Mouse (Mus musculus) neural tube, embryonic 13.5 days (tissue): ENCODE measurements around the gene Tctex1d2. TPM values are rescaled to one million over a fixed set of nuclear protein-coding genes. Genes with fewer than 3 reads are reported as not detected.

ENCODE experiments used
- ATAC-seq: fragments of 200-750 bp; cut with Nextera tagmentation; 2 replicates; pipeline ENCODE4 v1.8.0; 2017; ENCODE audit warnings: low read depth, mild to moderate bottlenecking, moderate TSS enrichment, moderate library complexity
- H3K27ac ChIP-seq: fragments of 300-500 bp; sonication (generic); replicated peaks from 2 replicates; pipeline ENCODE4 v1.5.1; 2015; ENCODE audit warnings: moderate library complexity, mild to moderate bottlenecking, inconsistent platforms
- H3K27me3 ChIP-seq: fragments of 300-500 bp; sonication (generic); 2 replicates; pipeline ENCODE4 v1.6.1; 2015; ENCODE audit warnings: mild to moderate bottlenecking, inconsistent platforms
- H3K36me3 ChIP-seq: fragments of 300-500 bp; sonication (generic); 2 replicates; pipeline ENCODE4 v1.6.1; 2015; ENCODE audit warnings: mild to moderate bottlenecking, inconsistent platforms
- H3K4me1 ChIP-seq: fragments of 300-500 bp; sonication (generic); replicated peaks from 2 replicates; pipeline ENCODE4 v1.6.1; 2015; ENCODE audit warnings: inconsistent platforms
- H3K4me2 ChIP-seq: fragments of 300-500 bp; sonication (generic); 2 replicates; pipeline ENCODE4 v1.6.1; 2015; ENCODE audit warnings: inconsistent platforms, mild to moderate bottlenecking, moderate library complexity
- H3K4me3 ChIP-seq: fragments of 300-500 bp; sonication (generic); 2 replicates; pipeline ENCODE4 v1.5.1; 2015; ENCODE audit warnings: mild to moderate bottlenecking, inconsistent platforms
- H3K9ac ChIP-seq: fragments of 300-500 bp; sonication (generic); 2 replicates; pipeline ENCODE4 v1.6.1; 2015; ENCODE audit warnings: moderate library complexity, mild to moderate bottlenecking, inconsistent platforms
- H3K9me3 ChIP-seq: fragments of 300-500 bp; sonication (generic); 2 replicates; pipeline ENCODE4 v1.6.1; 2016; ENCODE audit warnings: inconsistent platforms
- WGBS: fragments of 180-500 bp; shearing (Covaris S2); methylation state at CpG from one replicate; pipeline ENCODE4 v1.1.7; 2015; 5-methylcytosine and 5-hydroxymethylcytosine counted together
- polyA plus RNA-seq: library from polyadenylated mRNA; unstranded; fragments of >200 nt; fragmentation: Nextera tagmentation; extraction: Ambion mirVana; gene quantifications from 2 replicates; pipeline ENCODE4 v1.2.1, GENCODE M21; 2015

Gene Tctex1d2
- polyA plus RNA-seq, 1 experiment from 2014 or later = 40.3 TPM

GRCm38 (mm10) chr16:32456761-32457160, 37.3 kb downstream of the Tctex1d2 start:
- Histone ChIP-seq H3K9me3 (no peaks in the 10 kb centered on the region), H3K4me3 (no peak overlapping the region), H3K4me2 (no peak overlapping the region), H3K27me3 (no peaks in the 10 kb centered on the region), H3K36me3 (peaks cover 42% of the 10 kb centered on the region), H3K9ac (no peak overlapping the region), H3K27ac (no peak overlapping the region), H3K4me1 (no peaks in the 10 kb centered on the region)
- ATAC-seq = no peak
- 96% methylated on average over 1 of the region's 1 CpGs for WGBS

GRCm38 (mm10) chr16:32457589-32458386, 38.3 kb downstream of the Tctex1d2 start:
- no peak for ATAC-seq
- WGBS = 65% methylated on average over 10 of the region's 10 CpGs
- Histone ChIP-seq H3K36me3 (peaks cover 37% of the 10 kb centered on the region), H3K9me3 (no peaks in the 10 kb centered on the region), H3K4me2 (no peak overlapping the region), H3K4me1 (no peaks in the 10 kb centered on the region), H3K4me3 (no peak overlapping the region), H3K27ac (no peak overlapping the region), H3K9ac (no peak overlapping the region), H3K27me3 (no peaks in the 10 kb centered on the region)

- no peaks in the 10 kb centered on the region for H3K4me1 ChIP-seq
- no peak overlapping the region for H3K4me3 ChIP-seq
- H3K4me2 ChIP-seq = no peak overlapping the region
- 69% methylated on average over 4 of the region's 4 CpGs for WGBS
- no peaks in the 10 kb centered on the region for H3K9me3 ChIP-seq
- H3K36me3 ChIP-seq = peaks cover 42% of the 10 kb centered on the region
- H3K9ac ChIP-seq = no peak overlapping the region
- H3K27me3 ChIP-seq = no peaks in the 10 kb centered on the region
- no peak overlapping the region for H3K27ac ChIP-seq
- no peak for ATAC-seq
These were observed 41.0 kb downstream of the Tctex1d2 start for GRCm38 (mm10) chr16:32460518-32460917.

- no peak for ATAC-seq
- H3K4me2 ChIP-seq = no peak overlapping the region
- H3K9me3 ChIP-seq = no peaks in the 10 kb centered on the region
- H3K9ac ChIP-seq = no peak overlapping the region
- H3K4me3 ChIP-seq = no peak overlapping the region
- no peaks in the 10 kb centered on the region for H3K4me1 ChIP-seq
- no peaks in the 10 kb centered on the region for H3K27me3 ChIP-seq
- H3K27ac ChIP-seq = no peak overlapping the region
- 97% methylated on average over 5 of the region's 5 CpGs for WGBS
- H3K36me3 ChIP-seq = peaks cover 39% of the 10 kb centered on the region
These were observed 42.2 kb downstream of the Tctex1d2 start for GRCm38 (mm10) chr16:32461713-32462112.

DNA sequence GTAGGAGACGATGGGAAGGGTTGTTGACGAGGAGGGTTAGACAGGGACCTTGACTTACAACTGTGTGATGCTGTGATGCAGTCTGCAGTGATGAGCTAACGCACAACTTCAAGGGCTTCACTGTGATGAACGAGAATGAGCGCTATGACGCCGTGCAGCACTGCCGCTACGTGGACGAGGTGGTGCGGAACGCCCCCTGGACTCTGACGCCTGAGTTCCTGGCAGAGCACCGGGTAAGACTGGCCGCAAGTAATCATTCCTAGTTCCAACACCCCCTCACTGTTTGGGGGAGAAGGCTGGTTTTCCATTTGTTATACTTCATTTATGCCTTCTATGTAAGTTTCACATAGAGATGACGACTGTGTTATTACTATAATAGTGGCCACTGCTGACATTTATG, 43.4 kb downstream of the Tctex1d2 start:
- H3K27me3 ChIP-seq = no peaks in the 10 kb centered on the region
- H3K9ac ChIP-seq = no peak overlapping the region
- no peaks in the 10 kb centered on the region for H3K4me1 ChIP-seq
- no peak overlapping the region for H3K4me2 ChIP-seq
- WGBS = 92% methylated on average over 16 of the region's 16 CpGs
- no peaks in the 10 kb centered on the region for H3K9me3 ChIP-seq
- no peak overlapping the region for H3K4me3 ChIP-seq
- H3K27ac ChIP-seq = no peak overlapping the region
- ATAC-seq = no peak
- peaks cover 48% of the 10 kb centered on the region for H3K36me3 ChIP-seq

GRCm38 (mm10) chr16:32463426-32463825, 43.9 kb downstream of the Tctex1d2 start:
- no peak overlapping the region for H3K4me2 ChIP-seq
- 64% methylated on average over 2 of the region's 2 CpGs for WGBS
- H3K4me3 ChIP-seq = no peak overlapping the region
- no peaks in the 10 kb centered on the region for H3K4me1 ChIP-seq
- no peaks in the 10 kb centered on the region for H3K27me3 ChIP-seq
- no peaks in the 10 kb centered on the region for H3K9me3 ChIP-seq
- no peak overlapping the region for H3K27ac ChIP-seq
- no peak for ATAC-seq
- H3K9ac ChIP-seq = no peak overlapping the region
- H3K36me3 ChIP-seq = peaks cover 53% of the 10 kb centered on the region

- WGBS = 0% methylated on average over 1 of the region's 1 CpGs
- no peak overlapping the region for H3K27ac ChIP-seq
- H3K9ac ChIP-seq = no peak overlapping the region
- H3K4me2 ChIP-seq = no peak overlapping the region
- H3K27me3 ChIP-seq = no peaks in the 10 kb centered on the region
- no peaks in the 10 kb centered on the region for H3K4me1 ChIP-seq
- H3K4me3 ChIP-seq = no peak overlapping the region
- no peak for ATAC-seq
- H3K36me3 ChIP-seq = peaks cover 60% of the 10 kb centered on the region
- no peaks in the 10 kb centered on the region for H3K9me3 ChIP-seq
These were observed 45.4 kb downstream of the Tctex1d2 start for GRCm38 (mm10) chr16:32464908-32465307.

GRCm38 (mm10) chr16:32468488-32468887, 49.0 kb downstream of the Tctex1d2 start:
- no peak overlapping the region for H3K4me2 ChIP-seq
- H3K36me3 ChIP-seq = peaks cover 82% of the 10 kb centered on the region
- H3K27ac ChIP-seq = no peak overlapping the region
- H3K4me3 ChIP-seq = no peak overlapping the region
- 83% methylated on average over 3 of the region's 3 CpGs for WGBS
- no peaks in the 10 kb centered on the region for H3K9me3 ChIP-seq
- H3K9ac ChIP-seq = no peak overlapping the region
- no peaks in the 10 kb centered on the region for H3K4me1 ChIP-seq
- ATAC-seq = no peak
- H3K27me3 ChIP-seq = no peaks in the 10 kb centered on the region

- Histone ChIP-seq H3K9me3 (no peaks in the 10 kb centered on the region), H3K27me3 (no peaks in the 10 kb centered on the region), H3K27ac (no peak overlapping the region), H3K9ac (no peak overlapping the region), H3K4me2 (no peak overlapping the region), H3K4me1 (no peaks in the 10 kb centered on the region), H3K4me3 (no peak overlapping the region), H3K36me3 (peaks cover 72% of the 10 kb centered on the region)
- no peak for ATAC-seq
- 77% methylated on average over 5 of the region's 5 CpGs for WGBS
These were observed 50.1 kb downstream of the Tctex1d2 start for GRCm38 (mm10) chr16:32469404-32470105.

DNA sequence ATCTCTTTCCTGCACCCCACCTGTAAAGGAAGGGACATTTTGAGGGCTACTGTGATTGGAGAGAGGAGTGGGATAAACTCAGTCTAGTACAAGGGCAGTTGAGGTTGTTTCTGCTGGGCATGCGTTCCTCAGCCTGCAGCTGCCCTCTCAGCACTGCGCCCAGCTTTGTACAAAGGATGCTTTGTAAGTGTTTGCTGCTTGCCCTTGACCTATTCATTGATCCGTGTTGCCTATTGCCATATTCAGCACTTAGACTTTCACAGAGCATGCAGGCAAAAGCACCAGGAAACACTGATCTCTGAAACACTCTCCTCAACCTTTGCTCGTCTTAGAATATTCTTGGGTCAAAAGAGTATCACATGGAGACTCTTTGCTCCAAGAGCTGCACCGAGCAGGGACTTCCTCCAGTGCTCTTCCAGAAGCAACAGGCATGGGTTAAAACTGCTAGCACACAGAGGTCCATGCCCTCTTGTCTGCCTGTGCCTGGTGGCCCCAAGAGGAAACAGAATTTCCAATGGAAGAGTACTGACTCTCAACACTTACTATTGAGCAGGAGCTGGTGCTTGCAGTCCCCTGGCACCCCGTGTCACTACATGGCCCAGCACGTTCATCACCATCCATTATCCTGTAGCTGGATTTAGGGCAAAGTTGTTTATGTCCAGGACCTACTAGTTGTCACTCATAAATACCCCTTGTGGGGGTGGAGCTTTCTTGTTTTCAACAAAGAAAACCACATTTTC, 52.9 kb downstream of the Tctex1d2 start:
- Histone ChIP-seq H3K36me3 (peaks cover 56% of the 10 kb centered on the region), H3K4me2 (no peak overlapping the region), H3K27ac (no peak overlapping the region), H3K9ac (no peak overlapping the region), H3K4me3 (no peak overlapping the region), H3K27me3 (no peaks in the 10 kb centered on the region), H3K4me1 (no peaks in the 10 kb centered on the region), H3K9me3 (no peaks in the 10 kb centered on the region)
- ATAC-seq = no peak
- WGBS = 77% methylated on average over 7 of the region's 7 CpGs

GRCm38 (mm10) chr16:32477315-32477714, 57.8 kb downstream of the Tctex1d2 start:
- no peak overlapping the region for H3K27ac ChIP-seq
- H3K4me2 ChIP-seq = no peak overlapping the region
- no peaks in the 10 kb centered on the region for H3K27me3 ChIP-seq
- H3K4me1 ChIP-seq = no peaks in the 10 kb centered on the region
- no peak overlapping the region for H3K4me3 ChIP-seq
- peaks cover 10% of the 10 kb centered on the region for H3K36me3 ChIP-seq
- no peak for ATAC-seq
- WGBS = 92% methylated on average over 6 of the region's 6 CpGs
- no peak overlapping the region for H3K9ac ChIP-seq
- H3K9me3 ChIP-seq = no peaks in the 10 kb centered on the region
